Comparison of ENCODE assay signal across 9 mouse cellular contexts in genomic region chr2:154300496-154300895, GRCm38 (mm10). TPM values are rescaled to one million over a fixed set of nuclear protein-coding genes. Genes with fewer than 3 reads are reported as not detected.
DNase-seq lines count a peak whose midpoint lies in the region; ATAC-seq and TF ChIP-seq lines count a peak whose summit lies in the region.
"Had no signal": no experiment of that assay in that cellular context is flagged by ENCODE, and none has a peak within 500 bp of the region (broad histone marks: within the 10 kb centered on the region; RNA-seq: fewer than 3 reads in every experiment).

No protein-coding gene starts in this region.

- peak; percentile 49 for ATAC-seq in activated CD4-positive, CD25-positive, alpha-beta regulatory T cell, adult 4 months
- ATAC-seq in liver, embryonic 14.5 days (ENCODE audit: insufficient read depth) = peak; percentile 65

- 0% methylated on average over 1 of the region's 1 CpGs for WGBS in liver, embryonic 14.5 days (ENCODE audit: insufficient replicate concordance)

- no peak for TF ChIP-seq EP300 in liver, embryonic 14.5 days (IDR thresholded peaks at IDR 0.05; ENCODE audit: low read depth)

- H3K4me2 ChIP-seq in liver, embryonic 14.5 days (ENCODE audit: low read depth) = no peak overlapping the region
- H3K4me2 ChIP-seq: limb, embryonic 15.5 days had no signal

- DNase-seq in CD8-positive naive resting alpha-beta T cell, adult 2 months (ENCODE audit: low read depth in 2 of 2, low spot score in 2 of 2) = peak; percentile 42 to 57
- DNase-seq in gastrocnemius, postnatal 25 days = peak; percentile 27
- peak; percentile 70 for DNase-seq in kidney, postnatal 14 days
- DNase-seq in liver, embryonic 14.5 days (ENCODE audit: low read depth in 3 of 3, low spot score in 3 of 3) = peak; percentile 51 to 55 (median 52)
- peak; percentile 72 for DNase-seq in ovary, postnatal 36 days (ENCODE audit: low spot score)
- peak; percentile 80 for DNase-seq in thymus, postnatal 0 days (ENCODE audit: low spot score)

- H3K36me3 ChIP-seq in liver, embryonic 14.5 days (replicated peaks; ENCODE audit: control insufficient read depth, insufficient read depth, low read depth) = no peaks in the 10 kb centered on the region
- H3K36me3 ChIP-seq: limb, embryonic 15.5 days had no signal

- no peak overlapping the region for H3K27ac ChIP-seq in cortical plate, adult 2 months (ENCODE audit: insufficient read depth, low read length)
- no peak overlapping the region for H3K27ac ChIP-seq in liver, embryonic 14.5 days
- H3K27ac ChIP-seq: limb, embryonic 15.5 days had no signal

- no peak overlapping the region for H3K4me3 ChIP-seq in cortical plate, adult 2 months (ENCODE audit: insufficient read depth, low read length)
- no peak overlapping the region for H3K4me3 ChIP-seq in liver, embryonic 14.5 days (ENCODE audit: insufficient read depth in 1 of 2, low read depth in 2 of 2, low read length in 2 of 2)
- H3K4me3 ChIP-seq: limb, embryonic 15.5 days had no signal

- peak; percentile 66 for TF ChIP-seq CTCF in cortical plate, adult 2 months (IDR thresholded peaks at IDR 0.05; ENCODE audit: extremely low read depth, insufficient read depth, low read length)
- TF ChIP-seq CTCF in liver, embryonic 14.5 days (IDR thresholded peaks at IDR 0.05; ENCODE audit: low read depth) = peak; percentile 97

- no peaks in the 10 kb centered on the region for H3K9me3 ChIP-seq in liver, embryonic 14.5 days (ENCODE audit: control insufficient read depth, low read length)
- H3K9me3 ChIP-seq: limb, embryonic 15.5 days had no signal

- H3K9ac ChIP-seq in liver, embryonic 14.5 days (replicated peaks) = no peak overlapping the region
- H3K9ac ChIP-seq: limb, embryonic 15.5 days had no signal

- TF ChIP-seq POLR2A in cortical plate, adult 2 months (IDR thresholded peaks at IDR 0.05; ENCODE audit: extremely low read depth, insufficient read depth, low read length) = no peak

- no peaks in the 10 kb centered on the region for H3K27me3 ChIP-seq in liver, embryonic 14.5 days (ENCODE audit: control insufficient read depth, insufficient read depth, low read length)
- H3K27me3 ChIP-seq: limb, embryonic 15.5 days had no signal

- no peaks in the 10 kb centered on the region for H3K4me1 ChIP-seq in cortical plate, adult 2 months (ENCODE audit: control insufficient read depth, insufficient read depth, low read length)
- no peaks in the 10 kb centered on the region for H3K4me1 ChIP-seq in liver, embryonic 14.5 days (replicated peaks; ENCODE audit: control insufficient read depth in 2 of 2, insufficient read depth in 2 of 2, low read length in 1 of 2)
- H3K4me1 ChIP-seq: limb, embryonic 15.5 days had no signal

RNA-seq across cellular contexts. Expression of gene Bpifb9b, which starts 6.5 kb away (rescaled TPM):
- not detected for polyA plus RNA-seq in activated CD4-positive, CD25-positive, alpha-beta regulatory T cell, adult 4 months (2017; shearing (Covaris generic))
- polyA plus RNA-seq in cortical plate, adult 2 months (2012; rRNA removed) = not detected in 2 replicates
- not detected for total RNA-seq in gastrocnemius, postnatal 25 days (2021)
- polyA plus RNA-seq in liver, embryonic 14.5 days (2012; rRNA removed) = not detected in 2 replicates
- not detected in 2 replicates for polyA plus RNA-seq in liver, embryonic 14.5 days (2014; fragmentation: Nextera tagmentation; extraction: Ambion mirVana)
- 0.31 and 0.42 TPM in 2 replicates for polyA plus RNA-seq in thymus, postnatal 0 days (2015; fragmentation: Nextera tagmentation; extraction: Ambion mirVana)
- polyA plus RNA-seq: limb, embryonic 15.5 days had no signal

RNA-seq across cellular contexts. Expression of gene Bpifb9a, which starts 42.8 kb away (rescaled TPM):
- polyA plus RNA-seq in activated CD4-positive, CD25-positive, alpha-beta regulatory T cell, adult 4 months (2017; shearing (Covaris generic)) = not detected
- polyA plus RNA-seq in cortical plate, adult 2 months (2012; rRNA removed) = not detected in 2 replicates
- not detected for total RNA-seq in gastrocnemius, postnatal 25 days (2021)
- not detected in 2 replicates for polyA plus RNA-seq in liver, embryonic 14.5 days (2012; rRNA removed)
- not detected in 2 replicates for polyA plus RNA-seq in liver, embryonic 14.5 days (2014; fragmentation: Nextera tagmentation; extraction: Ambion mirVana)
- polyA plus RNA-seq in thymus, postnatal 0 days (2015; fragmentation: Nextera tagmentation; extraction: Ambion mirVana) = 0.18 and 0.28 TPM in 2 replicates
- polyA plus RNA-seq: limb, embryonic 15.5 days had no signal

Comparison
In these comparisons a context has a peak if more than half of its experiments do, and no peak if none do; other contexts are left out.
1. DNase-seq: peak in every context shown above with its lines; median percentile 80 in thymus, postnatal 0 days; 72 in ovary, postnatal 36 days; 70 in kidney, postnatal 14 days; 52 in liver, embryonic 14.5 days; 50 in CD8-positive naive resting alpha-beta T cell, adult 2 months; 27 in gastrocnemius, postnatal 25 days.